Mouse (Mus musculus) embryonic facial prominence, embryonic 14.5 days (tissue): ENCODE measurements at regions not wholly inside any gene's neighbourhood (a gene's known extent, or its start where the extent isn't known, plus 50 kb on each side); places are given as distances from the start of the nearest gene placed in this dataset.

Experiments used
- ATAC-seq: fragments of 200-750 bp; cut with Nextera tagmentation; 2 replicates; pipeline ENCODE4 v1.8.0; 2017; ENCODE audit warnings: low read depth, moderate number of reproducible peaks, moderate TSS enrichment
- DNase-seq: peaks from one replicate; pipeline ENCODE4 v3.0.0-alpha.2; 2015; ENCODE audit warnings: low spot score
- H3K27ac ChIP-seq: fragments of 300-500 bp; sonication (generic); replicated peaks from 2 replicates; pipeline ENCODE4 v1.5.1; 2014; ENCODE audit warnings: low read depth, mild to moderate bottlenecking, low read length, moderate library complexity
- H3K27me3 ChIP-seq: fragments of 300-500 bp; sonication (generic); replicated peaks from 2 replicates; pipeline ENCODE4 v1.6.1; 2014; ENCODE audit warnings: low read length; ENCODE audit not compliant: control insufficient read depth, insufficient read depth
- H3K36me3 ChIP-seq: fragments of 300-500 bp; sonication (generic); 2 replicates; pipeline ENCODE4 v1.6.1; 2014; ENCODE audit warnings: low read length, mixed read lengths; ENCODE audit not compliant: control insufficient read depth, insufficient read depth
- H3K4me1 ChIP-seq: fragments of 300-500 bp; sonication (generic); 2 replicates; pipeline ENCODE4 v1.6.1; 2014; ENCODE audit warnings: antibody characterized with exemption, low read length; ENCODE audit not compliant: control insufficient read depth, insufficient read depth
- H3K4me2 ChIP-seq: fragments of 300-500 bp; sonication (generic); 2 replicates; pipeline ENCODE4 v1.6.1; 2014; ENCODE audit warnings: low read depth, mild to moderate bottlenecking, low read length, moderate library complexity, mixed read lengths
- H3K4me3 ChIP-seq: fragments of 300-500 bp; sonication (generic); 2 replicates; pipeline ENCODE4 v1.5.1; 2014; ENCODE audit warnings: low read depth, mild to moderate bottlenecking, low read length
- H3K9ac ChIP-seq: fragments of 300-500 bp; sonication (generic); 2 replicates; pipeline ENCODE4 v1.6.1; 2014; ENCODE audit warnings: low read depth, mild to moderate bottlenecking, low read length, moderate library complexity, mixed read lengths
- H3K9me3 ChIP-seq: fragments of 300-500 bp; sonication (generic); 2 replicates; pipeline ENCODE4 v1.6.1; 2016; ENCODE audit warnings: low read length; ENCODE audit not compliant: control insufficient read depth
- WGBS: fragments of 180-500 bp; shearing (Covaris S2); extraction: QIAGEN DNeasy Blood & Tissue Kit; methylation state at CpG from one replicate; pipeline ENCODE4 v1.1.7; 2014; 5-methylcytosine and 5-hydroxymethylcytosine counted together

DNA sequence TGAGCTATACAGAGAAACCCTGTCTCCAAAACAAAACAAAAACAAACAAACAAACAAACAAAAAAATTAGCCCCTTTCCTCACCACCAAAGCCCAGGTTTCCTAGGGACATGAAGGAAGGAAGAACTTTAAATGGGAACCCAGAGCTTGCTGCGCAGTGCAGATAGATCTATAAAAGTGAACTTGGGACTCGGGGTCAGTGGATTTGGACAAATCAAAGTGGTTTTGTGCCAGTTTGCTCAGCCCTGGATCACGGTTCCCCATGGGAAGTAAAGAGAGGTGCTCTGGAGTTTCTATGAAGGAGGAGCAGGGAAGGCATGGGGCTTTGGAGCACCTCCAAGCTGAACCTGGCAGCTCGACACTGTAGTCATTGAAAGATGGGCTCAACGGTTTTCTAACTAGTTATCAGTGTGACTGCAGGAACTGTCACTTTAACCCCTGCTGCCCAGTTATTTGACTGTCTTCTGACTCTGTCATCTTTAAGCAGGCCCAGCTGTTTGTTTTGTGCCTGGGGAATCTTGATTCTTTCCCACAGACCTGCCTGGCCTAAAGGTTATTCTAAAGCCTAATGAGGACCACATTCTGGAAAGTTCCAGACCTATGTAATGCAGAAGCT lies 58.3 kb upstream of the Rnf24 start:
- ATAC-seq, result no peak
- DNase-seq, result no peak
- H3K27me3 ChIP-seq, result no peaks in the 10 kb centered on the region
- H3K4me3 ChIP-seq, result no peak overlapping the region
- H3K27ac ChIP-seq, result no peak overlapping the region
- no peaks in the 10 kb centered on the region for H3K4me1 ChIP-seq
- no peaks in the 10 kb centered on the region for H3K9me3 ChIP-seq
- H3K4me2 ChIP-seq, result no peak overlapping the region
- H3K9ac ChIP-seq, result no peak overlapping the region
- H3K36me3 ChIP-seq, result no peaks in the 10 kb centered on the region
- 75% methylated on average over 5 of the region's 5 CpGs for WGBS

GRCm38 (mm10) chr2:131407337-131407736 lies 54.6 kb upstream of the Rnf24 start:
- Histone ChIP-seq H3K9ac (no peak overlapping the region), H3K4me1 (peaks cover 5% of the 10 kb centered on the region), H3K9me3 (no peaks in the 10 kb centered on the region), H3K36me3 (no peaks in the 10 kb centered on the region), H3K27me3 (no peaks in the 10 kb centered on the region), H3K4me3 (no peak overlapping the region), H3K27ac (no peak overlapping the region), H3K4me2 (no peak overlapping the region)
- ATAC-seq, result no peak
- DNase-seq, result no peak
- WGBS, result 83% methylated on average over 5 of the region's 5 CpGs

DNA sequence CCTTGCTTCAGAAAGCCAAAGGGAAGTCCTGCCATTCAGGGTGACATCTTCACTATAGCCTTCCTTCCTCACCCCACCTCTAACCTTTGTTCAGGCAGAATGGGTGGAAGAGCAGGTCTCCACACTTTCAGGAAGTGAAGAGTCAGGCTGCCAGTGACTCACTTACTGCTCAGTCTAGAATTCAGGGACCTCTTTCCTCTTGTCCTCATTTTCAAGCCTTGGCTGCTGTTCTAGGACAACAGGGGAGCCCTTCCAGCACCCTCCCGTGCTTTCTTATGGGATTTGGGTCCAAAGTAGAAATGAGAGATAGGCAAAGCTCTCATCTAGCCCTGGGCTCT lies 51.5 kb upstream of the Rnf24 start:
- Histone ChIP-seq H3K9me3 (no peaks in the 10 kb centered on the region), H3K9ac (no peak overlapping the region), H3K36me3 (no peaks in the 10 kb centered on the region), H3K27ac (no peak overlapping the region), H3K27me3 (no peaks in the 10 kb centered on the region), H3K4me2 (no peak overlapping the region), H3K4me3 (no peak overlapping the region), H3K4me1 (peaks cover 18% of the 10 kb centered on the region)
- ATAC-seq, result no peak
- no peak for DNase-seq
- WGBS, result 50% methylated on average over 1 of the region's 1 CpGs

GRCm38 (mm10) chr2:131403543-131404217 lies 51.0 kb upstream of the Rnf24 start:
- H3K9ac ChIP-seq, result no peak overlapping the region
- ATAC-seq (no peak), DNase-seq (no peak)
- peaks cover 18% of the 10 kb centered on the region for H3K4me1 ChIP-seq
- H3K9me3 ChIP-seq, result no peaks in the 10 kb centered on the region
- H3K27ac ChIP-seq, result no peak overlapping the region
- no peaks in the 10 kb centered on the region for H3K27me3 ChIP-seq
- no peak overlapping the region for H3K4me3 ChIP-seq
- no peak overlapping the region for H3K4me2 ChIP-seq
- WGBS, result 74% methylated on average over 5 of the region's 5 CpGs
- H3K36me3 ChIP-seq, result no peaks in the 10 kb centered on the region
